Mouse (Mus musculus): ENCODE results near the gene 4933415A04Rik.

DNA sequence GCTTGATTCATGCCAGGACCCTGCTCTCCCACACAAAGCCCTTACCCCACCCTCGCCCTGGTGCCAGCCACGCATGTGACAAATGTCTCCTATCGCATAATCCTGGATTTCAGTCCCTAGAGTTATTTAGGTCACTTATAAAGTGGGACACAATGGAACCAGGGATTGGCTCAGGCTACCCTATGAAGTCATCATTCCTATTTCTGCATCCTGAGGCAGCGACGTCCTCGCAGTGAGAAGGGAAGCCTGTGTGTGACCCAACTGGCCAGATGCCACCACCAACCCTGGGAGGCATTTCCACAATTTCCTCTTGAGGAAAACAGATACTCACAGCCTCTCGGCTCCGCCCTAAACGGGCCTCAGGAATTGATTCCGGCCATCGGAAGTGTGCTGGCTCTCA is 17.2 kb upstream of the 4933415A04Rik start:
- TF ChIP-seq POLR2A (IDR thresholded peaks at IDR 0.05; ENCODE audit: extremely low read depth, insufficient read depth, low read length): no peak
- no peak for TF ChIP-seq CTCF (IDR thresholded peaks at IDR 0.05; ENCODE audit: low read depth, low read length)

Data from liver, adult 2 months (tissue).